Mouse (Mus musculus) erythroblast, embryonic 14.5 days (primary cell): ENCODE results near the gene Idi1. TPM values are rescaled to one million over a fixed set of nuclear protein-coding genes. Genes with fewer than 3 reads are reported as not detected.
"Not testable (repeated sequence)": the region's sequence is repeated elsewhere in the genome, so short reads cannot be mapped to it uniquely, and the experiment has no call there.

Experiments
- H3K27me3 ChIP-seq: 2 replicates; pipeline ENCODE4 v1.6.1; 2012; ENCODE audit warnings: inconsistent platforms; ENCODE audit not compliant: control insufficient read depth
- H3K36me3 ChIP-seq: 2 replicates; pipeline ENCODE4 v1.6.1; 2012; ENCODE audit warnings: mild to moderate bottlenecking, inconsistent platforms; ENCODE audit not compliant: control insufficient read depth
- H3K4me1 ChIP-seq: 2 replicates; pipeline ENCODE4 v1.6.1; 2012; ENCODE audit warnings: inconsistent platforms; ENCODE audit not compliant: control insufficient read depth
- H3K4me3 ChIP-seq: replicated peaks from 2 replicates; pipeline ENCODE3; 2012; ENCODE audit warnings: moderate library complexity, mild to moderate bottlenecking, inconsistent platforms
- H3K9me3 ChIP-seq: 2 replicates; pipeline ENCODE4 v1.6.1; 2012; ENCODE audit warnings: low read length, inconsistent platforms, mixed read lengths; ENCODE audit not compliant: control insufficient read depth
- GATA1 ChIP-seq: IDR thresholded peaks from 2 replicates; pipeline ENCODE4 v1.6.1; 2012; ENCODE audit warnings: low read length, inconsistent platforms, mixed read lengths
- TAL1 ChIP-seq: IDR thresholded peaks from 3 replicates; pipeline ENCODE4 v1.6.1; 2012; ENCODE audit warnings: low read length, inconsistent platforms, mixed read lengths
- polyA plus RNA-seq: library from polyadenylated mRNA; stranded (reverse); fragments of >175 nt; gene quantifications from 2 replicates; pipeline ENCODE4 v1.2.3, GENCODE M21; 2012

Gene Idi1
- polyA plus RNA-seq, 1 experiment, result 0.20 TPM

DNA sequence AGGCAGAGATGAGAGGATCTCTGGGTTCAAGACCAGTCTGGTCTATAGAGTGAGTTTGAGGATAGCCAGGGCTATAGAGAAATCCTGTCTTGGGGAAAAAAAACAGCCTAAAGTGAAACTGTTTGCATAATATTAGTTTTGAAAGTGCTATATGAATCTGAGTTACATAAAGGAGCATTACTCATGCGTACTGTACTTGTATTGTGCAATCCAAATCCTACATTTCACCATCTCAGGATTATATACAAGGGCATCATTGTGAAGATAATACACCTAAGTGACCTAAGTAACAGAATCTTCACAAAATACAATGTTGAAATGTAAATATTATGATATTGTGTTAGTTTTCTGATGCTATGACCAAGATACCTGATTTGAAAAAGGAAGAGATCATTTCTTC is 11.5 kb upstream of the Idi1 start:
- H3K27me3 ChIP-seq, result no peaks in the 10 kb centered on the region
- peaks cover 24% of the 10 kb centered on the region for H3K4me1 ChIP-seq
- no peaks in the 10 kb centered on the region for H3K36me3 ChIP-seq
- H3K9me3 ChIP-seq, result no peaks in the 10 kb centered on the region
- H3K4me3 ChIP-seq, result no peak overlapping the region
- no peak for TF ChIP-seq GATA1
- TF ChIP-seq TAL1, result no peak

DNA sequence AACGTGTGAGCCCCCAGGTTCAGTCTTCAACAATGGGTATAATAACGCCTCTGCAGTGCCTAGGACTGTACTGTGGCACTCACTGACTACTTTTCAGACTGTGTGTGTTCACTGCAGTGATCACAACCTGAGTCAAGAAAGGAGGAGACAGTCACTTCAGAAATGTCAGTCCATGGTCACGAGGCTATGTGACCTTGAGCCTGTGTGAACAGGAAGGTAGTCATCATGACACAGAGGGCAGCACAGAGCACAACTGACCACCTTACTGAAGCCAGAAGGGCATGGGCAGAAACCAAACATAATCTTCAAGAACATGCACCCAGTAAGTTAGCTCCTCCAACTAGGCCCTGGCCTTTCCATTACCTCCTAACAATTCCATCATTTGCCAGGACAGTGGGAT is 3.7 kb upstream of the Idi1 start:
- Histone ChIP-seq H3K4me3 (no peak overlapping the region), H3K36me3 (no peaks in the 10 kb centered on the region), H3K9me3 (no peaks in the 10 kb centered on the region), H3K4me1 (peaks cover 13% of the 10 kb centered on the region), H3K27me3 (no peaks in the 10 kb centered on the region)
- TF ChIP-seq GATA1 (no peak), TAL1 (no peak)

DNA sequence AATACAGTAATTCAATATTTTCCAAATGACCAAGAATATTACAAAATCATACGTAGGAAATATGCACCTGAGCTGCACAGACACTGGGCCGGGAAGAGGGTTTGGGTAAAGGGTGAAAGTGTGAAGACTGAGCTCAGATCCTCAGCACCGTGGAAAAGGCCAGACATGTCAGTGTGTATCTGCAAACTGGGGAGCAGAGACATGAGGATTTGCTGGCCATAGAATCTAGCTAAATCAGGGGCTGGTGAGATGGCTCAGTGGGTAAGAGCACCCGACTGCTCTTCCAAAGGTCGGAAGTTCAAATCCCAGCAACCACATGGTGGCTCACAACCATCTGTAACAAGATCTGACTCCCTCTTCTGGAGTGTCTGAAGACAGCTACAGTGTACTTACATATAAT is 1.4 kb upstream of the Idi1 start:
- not testable (repeated sequence) for H3K27me3 ChIP-seq, H3K9me3 ChIP-seq, H3K4me3 ChIP-seq
- Histone ChIP-seq H3K4me1 (peaks cover 19% of the 10 kb centered on the region), H3K36me3 (peaks cover 11% of the 10 kb centered on the region)

DNA sequence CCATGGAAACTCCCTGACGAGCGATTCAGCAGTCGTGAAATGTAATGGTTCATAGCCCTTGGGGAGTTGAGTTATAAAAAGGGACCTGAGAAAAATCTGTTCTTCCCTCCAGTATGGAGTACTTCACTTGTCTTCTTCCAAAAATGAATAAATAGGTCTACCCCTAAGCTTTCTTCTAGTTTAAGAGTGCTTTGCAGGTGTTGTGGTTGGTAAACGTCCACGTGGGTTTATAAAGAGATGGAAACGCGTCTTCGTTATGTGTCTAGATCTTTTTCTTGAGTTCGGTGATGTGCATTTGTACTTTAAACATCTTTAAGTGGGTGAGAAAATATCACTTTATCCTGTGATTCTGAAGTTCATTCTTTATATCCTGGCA is 872 bp downstream of the Idi1 start:
- no peaks in the 10 kb centered on the region for H3K27me3 ChIP-seq

DNA sequence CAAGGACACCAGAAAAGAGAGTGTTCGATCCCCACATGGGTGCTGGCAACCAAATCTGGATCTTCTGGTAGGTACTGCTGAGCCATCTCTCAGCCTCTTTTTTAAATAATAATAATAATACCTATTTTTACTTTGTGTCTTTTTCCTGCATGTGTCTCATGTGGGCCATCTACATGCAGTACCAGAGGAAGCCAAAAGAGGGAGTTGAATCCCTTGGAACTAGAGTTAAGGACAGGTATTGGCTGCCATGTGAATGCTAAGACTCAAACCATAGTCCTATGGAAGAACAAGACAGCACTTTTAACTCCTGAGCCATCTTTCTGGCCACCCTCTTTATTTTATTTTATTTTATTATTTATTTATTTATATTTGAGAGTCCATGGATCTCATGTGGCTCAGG is 3.3 kb downstream of the Idi1 start:
- Histone ChIP-seq H3K36me3 (peaks cover 32% of the 10 kb centered on the region), H3K27me3 (no peaks in the 10 kb centered on the region), H3K9me3 (no peaks in the 10 kb centered on the region), H3K4me3 (no peak overlapping the region), H3K4me1 (peaks cover 19% of the 10 kb centered on the region)
- no peak for TF ChIP-seq GATA1
- TF ChIP-seq TAL1, result no peak

More for the DNA sequence above, 872 bp downstream of the Idi1 start:
- TF ChIP-seq GATA1 (no peak), TAL1 (no peak)
- Histone ChIP-seq H3K9me3 (no peaks in the 10 kb centered on the region), H3K4me3 (peak overlapping the region; percentile 82), H3K4me1 (peaks cover 19% of the 10 kb centered on the region), H3K36me3 (peaks cover 23% of the 10 kb centered on the region)

DNA sequence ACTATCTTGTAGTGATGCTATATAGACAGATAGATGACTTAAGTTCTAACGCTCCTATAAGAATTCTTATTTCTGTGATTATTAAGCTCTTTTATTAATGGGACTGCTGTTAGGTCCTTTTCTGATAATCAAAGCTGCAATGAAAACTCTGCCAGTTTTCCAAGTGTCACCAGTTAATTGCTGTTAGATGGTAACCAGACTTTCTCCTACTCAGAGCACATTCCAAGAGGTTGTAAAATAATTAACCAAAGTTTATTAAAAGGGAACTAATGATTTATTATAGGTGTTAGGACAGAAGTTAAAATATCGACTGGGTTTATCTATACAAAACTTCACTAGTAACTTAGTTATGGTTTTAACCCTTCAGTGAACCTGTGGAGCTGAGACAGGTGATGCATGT is 20.7 kb downstream of the Idi1 start:
- not testable (repeated sequence) for H3K4me1 ChIP-seq, H3K9me3 ChIP-seq, H3K27me3 ChIP-seq, H3K4me3 ChIP-seq, H3K36me3 ChIP-seq

DNA sequence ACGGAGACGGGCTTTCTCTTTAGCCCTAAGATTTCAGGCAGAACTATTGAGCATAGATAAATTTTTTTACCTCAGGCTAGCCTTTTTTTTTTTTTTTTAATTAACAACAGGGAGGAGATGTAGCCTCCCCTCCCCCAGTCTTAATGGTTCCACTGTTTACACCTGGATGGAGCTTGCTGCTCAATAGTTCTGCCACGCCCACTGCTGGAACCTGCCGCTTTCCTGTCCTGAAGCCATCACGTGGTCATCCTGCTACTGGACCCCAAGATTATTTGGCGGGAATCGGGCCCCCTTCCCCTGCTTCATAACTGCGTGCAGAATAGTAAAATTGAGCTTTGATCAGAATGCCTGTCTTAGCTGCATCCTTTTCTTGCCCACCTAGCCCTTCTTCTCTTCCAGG is 28.6 kb downstream of the Idi1 start:
- H3K9me3 ChIP-seq, H3K36me3 ChIP-seq, H3K27me3 ChIP-seq, H3K4me3 ChIP-seq, H3K4me1 ChIP-seq: not testable (repeated sequence)

DNA sequence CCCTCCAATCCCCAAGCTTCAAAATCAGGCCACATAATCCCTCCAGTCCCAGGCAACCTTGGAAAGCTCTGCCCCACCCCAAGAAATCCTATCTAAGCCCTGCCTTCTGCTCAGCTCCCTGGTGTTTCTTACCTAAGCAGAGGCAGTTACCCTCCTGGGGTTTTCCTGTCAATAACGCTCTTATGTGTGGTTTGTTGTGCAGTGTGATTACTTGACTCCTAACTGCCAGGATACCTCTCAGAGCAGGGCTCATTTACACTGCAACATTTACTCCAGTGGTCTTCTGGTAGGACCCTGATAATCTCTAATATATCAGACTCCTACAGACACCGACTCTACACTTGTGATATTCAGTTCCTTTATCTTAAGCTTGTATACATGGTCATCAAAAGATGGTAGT is 48.2 kb downstream of the Idi1 start:
- H3K4me3 ChIP-seq, result no peak overlapping the region
- TF ChIP-seq TAL1 (no peak), GATA1 (no peak)
- no peaks in the 10 kb centered on the region for H3K4me1 ChIP-seq
- no peaks in the 10 kb centered on the region for H3K36me3 ChIP-seq
- H3K9me3 ChIP-seq, result no peaks in the 10 kb centered on the region
- no peaks in the 10 kb centered on the region; the same call in 1 of the 2 replicates for H3K27me3 ChIP-seq

DNA sequence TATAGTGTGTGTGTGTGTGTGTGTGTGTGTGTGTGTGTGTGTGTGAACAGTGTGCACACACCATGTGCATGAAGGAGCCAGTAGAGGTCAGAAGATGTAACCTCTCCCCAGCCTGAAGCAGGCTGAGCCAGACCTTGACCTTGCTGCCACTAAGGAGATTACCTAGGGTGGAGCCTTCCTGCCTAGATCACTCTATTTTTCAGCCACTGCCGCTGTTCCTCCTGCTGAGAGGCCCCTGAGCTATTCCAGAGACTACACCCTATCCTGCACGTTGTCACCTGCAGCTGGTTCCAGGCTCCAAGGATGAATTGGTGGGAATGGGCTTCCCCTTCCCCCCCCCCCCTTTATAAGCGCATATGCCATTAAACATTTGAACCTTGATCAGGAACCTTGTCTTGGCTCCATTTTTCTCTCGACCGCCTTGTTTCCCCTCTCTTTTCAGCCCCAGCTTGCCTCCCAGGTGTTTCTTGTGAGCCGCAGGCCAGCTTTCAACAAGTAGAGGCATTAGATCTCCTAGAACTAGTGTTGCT is 52.4 kb downstream of the Idi1 start:
- H3K4me3 ChIP-seq, H3K27me3 ChIP-seq, H3K9me3 ChIP-seq, H3K36me3 ChIP-seq, H3K4me1 ChIP-seq: not testable (repeated sequence)

DNA sequence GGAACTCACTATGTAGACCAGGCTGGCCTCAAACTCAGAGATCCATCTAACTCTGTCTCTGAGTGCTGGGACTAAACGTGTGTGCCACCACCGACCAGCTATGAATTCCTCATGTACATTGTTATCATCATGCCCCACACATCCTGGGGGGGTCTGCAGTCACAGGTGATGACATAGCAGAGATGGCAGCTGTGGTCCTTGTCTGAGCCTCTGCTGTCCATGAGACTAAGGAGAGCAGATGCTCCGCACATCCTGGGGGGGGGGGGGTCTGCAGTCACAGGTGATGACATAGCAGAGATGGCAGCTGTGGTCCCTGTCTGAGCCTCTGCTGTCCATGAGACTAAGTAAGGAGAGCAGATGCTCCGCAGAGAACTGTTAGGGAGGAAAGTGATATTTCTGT is 55.8 kb downstream of the Idi1 start:
- not testable (repeated sequence) for H3K4me3 ChIP-seq

DNA sequence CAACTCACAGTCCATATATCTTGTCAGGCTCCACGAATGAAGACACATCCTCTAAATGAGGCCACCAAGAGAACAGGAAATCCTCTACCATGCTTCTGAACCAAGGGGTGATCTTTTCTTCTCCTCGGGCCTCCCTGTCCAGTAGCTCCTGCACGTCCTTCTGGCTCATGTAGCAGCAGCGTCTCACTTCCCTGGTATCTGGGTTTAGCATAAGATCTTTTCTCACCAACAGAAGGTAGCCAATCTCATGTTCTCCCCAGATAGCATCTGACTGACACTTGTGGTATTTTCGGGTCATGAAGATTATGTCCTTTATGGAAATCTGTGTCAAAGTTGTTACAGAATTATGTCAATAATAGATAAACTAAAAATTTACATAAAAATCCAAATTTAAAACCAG is 56.4 kb downstream of the Idi1 start:
- not testable (repeated sequence) for H3K4me3 ChIP-seq, H3K4me1 ChIP-seq, H3K9me3 ChIP-seq, H3K36me3 ChIP-seq, H3K27me3 ChIP-seq

More for the DNA sequence above, 55.8 kb downstream of the Idi1 start:
- not testable (repeated sequence) for H3K36me3 ChIP-seq, H3K27me3 ChIP-seq, H3K4me1 ChIP-seq, H3K9me3 ChIP-seq

Other genes with a start within 250 kb of the Idi1 start
- gene Wdr37, start 13.6 kb upstream of the Idi1 start, polyA plus RNA-seq, result 0.26 and 0.52 TPM in 2 replicates
- gene Gm9745, start 62.7 kb downstream of the Idi1 start, polyA plus RNA-seq, result not detected in 2 replicates
- not detected in 2 replicates for gene Idi2, start 67.4 kb downstream of the Idi1 start, polyA plus RNA-seq
- gene Gtpbp4, start 110.6 kb downstream of the Idi1 start, polyA plus RNA-seq, result 0.17 and 0.22 TPM in 2 replicates
- 1.5 and 2.0 TPM in 2 replicates for gene Larp4b, start 208.4 kb downstream of the Idi1 start, polyA plus RNA-seq